Mouse (Mus musculus) heart, postnatal 10 days (tissue): ENCODE data around the gene Cdk5r1. TPM values are rescaled to one million over a fixed set of nuclear protein-coding genes. Genes with fewer than 3 reads are reported as not detected.

ENCODE experiments used
- DNase-seq, 2 experiments: peaks; one replicate each; pipeline ENCODE4 v3.0.0; 2021
- intact Hi-C: fragments of 180-260 bp; cut with DNase I; formaldehyde crosslinking; loops from one replicate; pipeline ENCODE4 v1.15.1; 2025
- total RNA-seq, 2 experiments: library from RNA; stranded (reverse); gene quantifications; 2 replicates each; pipeline ENCODE4 v1.2.3; 2021

The Cdk5r1 gene
- total RNA-seq, 2 experiments from 2014 or later: 1.9 to 2.0 TPM

DNA sequence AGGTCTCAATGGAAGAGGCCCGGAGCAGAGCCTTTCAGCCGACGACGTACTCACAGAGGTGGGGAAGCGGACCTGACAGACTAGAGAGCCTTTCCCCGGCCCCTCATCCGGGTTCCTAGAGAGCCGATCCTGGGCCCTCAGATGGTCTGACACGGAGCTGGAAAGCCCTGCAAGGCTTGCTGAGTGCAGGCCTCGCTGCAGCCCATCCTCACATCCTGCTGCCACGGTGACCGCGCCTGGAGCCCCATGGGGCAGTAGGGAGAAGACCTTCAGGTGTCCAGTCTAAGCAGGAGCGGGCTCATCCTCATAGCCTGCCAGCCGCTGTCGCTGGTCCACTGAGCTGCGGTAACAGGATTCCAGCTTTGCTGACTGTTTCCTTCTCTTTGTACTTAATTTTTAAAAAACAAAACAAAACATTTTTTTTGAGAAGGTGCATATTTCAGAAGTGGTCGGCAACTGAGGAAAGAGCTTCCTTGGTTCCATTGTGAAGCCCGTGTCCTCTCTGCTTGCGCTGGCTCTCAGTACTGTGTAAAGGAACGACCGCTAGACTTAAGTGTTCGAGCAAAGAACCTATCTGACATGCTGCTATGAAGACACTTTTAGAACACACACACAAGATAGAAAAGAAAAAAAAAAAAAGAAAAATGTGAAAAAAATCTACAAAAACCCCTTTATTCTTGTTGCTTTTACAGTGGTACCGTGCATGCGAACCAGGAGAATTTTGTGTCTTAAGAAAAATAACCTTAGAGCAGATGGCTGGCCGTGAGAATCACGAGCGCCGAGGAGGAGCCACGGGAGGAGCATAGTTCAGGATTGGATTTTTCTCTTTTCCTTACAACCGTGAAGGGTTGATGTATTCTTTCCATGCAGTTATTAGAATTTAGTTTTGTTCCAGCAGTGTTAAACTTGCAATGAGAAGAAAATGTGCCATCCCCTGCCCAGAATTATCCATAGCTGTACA is 3.4 kb downstream of the Cdk5r1 start:
- DNase-seq: no peak
- intact Hi-C loops: loop anchor here (5.0 kb wide), 2 partner anchors 42 to 122 kb away; no protein-coding TSS in a partner anchor

DNA sequence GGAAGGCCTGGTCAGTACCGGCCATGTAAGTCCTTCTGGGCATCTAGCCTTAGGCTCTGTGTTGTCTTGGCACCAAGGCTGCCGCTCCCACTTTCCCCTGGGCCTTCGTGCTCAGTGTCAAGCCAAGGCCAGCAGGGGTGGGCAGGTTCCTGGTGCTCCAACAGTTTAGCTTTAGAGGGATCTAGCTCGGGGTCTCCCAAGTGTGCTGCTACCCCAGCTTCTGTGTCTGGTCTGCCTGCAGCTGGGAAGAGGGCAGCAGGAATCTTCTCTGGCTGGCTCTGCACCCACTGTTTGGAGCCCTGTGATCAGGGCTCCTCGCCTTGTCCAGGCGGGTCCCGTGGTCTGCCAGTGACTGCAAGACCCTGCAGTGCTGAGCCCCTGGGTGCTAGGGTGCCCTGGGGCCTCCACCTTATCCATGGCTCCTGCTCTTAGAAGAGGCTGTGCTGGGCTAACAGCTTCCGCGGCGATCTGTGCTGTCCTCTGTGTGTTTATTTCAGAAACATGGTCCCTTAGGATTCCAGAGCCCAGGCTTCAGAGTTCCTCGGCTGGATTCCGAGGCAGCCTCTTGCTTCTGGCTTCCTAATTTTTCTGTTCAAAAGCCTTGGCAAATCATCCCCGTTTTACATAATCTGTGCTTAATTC is 4.7 kb downstream of the Cdk5r1 start:
- intact Hi-C loops: no loop called here
- no peak for DNase-seq

DNA sequence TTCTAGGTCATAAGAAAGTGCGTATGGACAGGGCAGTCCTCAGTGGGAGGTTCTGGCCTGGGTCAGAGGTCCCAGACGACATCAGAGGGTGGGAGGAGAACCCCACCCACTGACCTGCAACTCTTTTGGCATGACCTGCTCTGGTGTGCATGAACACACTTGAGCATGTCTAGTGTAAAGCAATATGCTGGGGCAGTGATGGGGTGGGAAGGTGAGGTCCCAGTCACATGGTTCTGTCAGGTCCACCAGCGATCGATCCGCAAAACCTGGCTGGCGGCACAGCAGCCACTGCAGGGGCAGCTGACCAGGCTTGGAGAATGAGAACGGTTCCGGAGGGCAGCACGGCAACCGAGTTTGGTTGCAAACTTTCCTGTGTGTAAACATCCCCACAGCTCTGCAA is 5.5 kb downstream of the Cdk5r1 start:
- DNase-seq: no peak
- intact Hi-C loops: no loop called here

DNA sequence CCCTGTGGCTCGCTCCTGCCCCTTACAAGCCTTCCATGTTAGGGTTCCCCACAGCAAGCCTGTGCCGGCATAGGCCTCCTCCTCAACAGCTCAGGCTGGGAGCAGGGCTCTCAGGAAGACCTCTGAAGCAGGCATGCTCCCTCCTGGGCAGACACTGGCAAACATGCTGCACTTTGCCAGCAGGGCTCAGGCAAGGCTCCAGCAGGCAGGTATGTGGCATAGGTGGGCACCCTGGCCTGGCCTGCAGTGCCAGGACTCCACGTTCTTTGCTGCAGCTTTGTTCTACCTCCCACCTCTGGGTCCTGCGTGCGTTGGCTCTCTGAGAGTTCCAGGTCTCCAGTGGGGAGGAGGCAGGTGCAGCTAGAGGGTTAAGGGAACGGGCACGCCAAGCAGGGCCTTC is 6.1 kb downstream of the Cdk5r1 start:
- DNase-seq: no peak
- intact Hi-C loops: no loop called here

DNA sequence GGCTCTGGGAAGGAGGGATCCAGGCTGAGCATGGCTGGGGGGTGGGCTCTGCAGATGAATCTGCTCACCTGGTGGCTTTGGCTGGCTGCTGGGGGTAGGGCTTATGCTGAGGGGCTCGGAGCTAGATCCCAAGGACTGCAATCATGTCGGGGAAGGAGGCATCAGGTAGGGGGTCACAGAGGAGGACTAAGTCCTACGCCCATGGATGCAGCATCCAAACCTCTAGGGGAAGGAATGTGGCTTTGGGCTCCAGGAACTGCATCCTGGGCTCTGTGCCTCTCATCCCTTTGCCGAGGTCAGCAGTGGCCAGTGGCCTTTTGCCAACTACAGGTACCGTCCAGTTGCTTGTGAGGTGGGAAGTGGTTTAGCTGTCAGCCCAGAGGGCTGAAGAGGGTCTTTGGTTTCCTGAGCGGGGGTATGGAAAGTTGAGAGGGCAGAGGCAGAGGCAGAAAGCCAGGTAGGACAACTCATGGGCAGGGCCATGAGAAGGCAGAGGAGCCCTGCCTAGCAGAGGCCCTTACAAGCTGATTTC is 6.8 kb downstream of the Cdk5r1 start:
- intact Hi-C loops: no loop called here
- DNase-seq: no peak

DNA sequence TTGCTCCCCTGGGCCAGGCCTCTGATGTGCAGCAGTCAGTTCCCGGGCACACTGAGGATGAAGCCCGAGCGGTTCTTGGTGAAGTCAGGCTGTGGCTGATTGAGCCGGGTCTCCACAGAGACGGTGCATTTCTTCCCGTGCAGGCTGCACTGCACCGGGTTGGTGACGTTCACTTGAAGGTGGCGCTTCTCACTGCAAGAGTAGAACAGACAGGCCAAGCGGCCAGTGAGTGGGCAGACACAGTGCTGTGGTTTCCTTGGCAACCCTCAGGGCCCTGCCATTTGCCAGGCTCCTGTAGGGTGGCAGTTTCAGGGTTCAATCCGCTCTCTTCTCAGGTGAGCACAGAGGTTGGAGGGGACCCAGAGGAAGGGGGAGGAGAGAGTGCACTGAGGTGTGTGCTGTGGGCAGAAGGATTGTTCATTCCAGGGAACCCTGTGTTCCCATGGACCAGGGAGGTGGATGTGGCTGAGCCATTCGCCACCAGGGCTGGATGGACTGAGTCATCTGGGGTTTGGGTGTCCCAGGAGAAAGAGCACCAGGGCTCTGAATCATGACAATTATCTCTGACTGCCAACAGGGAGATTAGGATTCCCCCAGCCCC is 7.5 kb downstream of the Cdk5r1 start:
- intact Hi-C loops: no loop called here
- no peak for DNase-seq

DNA sequence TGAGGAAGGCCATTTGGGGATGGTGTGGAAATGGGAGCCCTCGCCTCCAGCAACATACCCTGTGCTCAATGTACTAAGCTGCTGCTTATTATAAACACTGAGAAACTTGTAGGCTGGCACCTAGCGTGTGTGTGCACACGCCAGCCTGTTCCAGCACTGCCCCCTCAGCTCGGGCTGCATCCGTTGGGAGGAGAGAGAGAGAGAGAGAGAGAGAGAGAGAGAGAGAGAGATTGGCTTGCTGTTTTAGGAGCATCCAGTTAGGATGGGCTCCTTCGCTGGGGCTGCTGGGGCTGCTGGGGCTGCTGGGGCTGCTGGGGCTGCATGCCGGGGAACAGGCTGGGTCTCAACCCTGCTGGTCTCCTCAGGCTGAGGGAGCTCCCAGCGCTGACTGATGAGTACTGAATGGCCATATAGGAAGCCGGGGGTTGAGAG is 8.3 kb downstream of the Cdk5r1 start:
- intact Hi-C loops: no loop called here
- no peak for DNase-seq

DNA sequence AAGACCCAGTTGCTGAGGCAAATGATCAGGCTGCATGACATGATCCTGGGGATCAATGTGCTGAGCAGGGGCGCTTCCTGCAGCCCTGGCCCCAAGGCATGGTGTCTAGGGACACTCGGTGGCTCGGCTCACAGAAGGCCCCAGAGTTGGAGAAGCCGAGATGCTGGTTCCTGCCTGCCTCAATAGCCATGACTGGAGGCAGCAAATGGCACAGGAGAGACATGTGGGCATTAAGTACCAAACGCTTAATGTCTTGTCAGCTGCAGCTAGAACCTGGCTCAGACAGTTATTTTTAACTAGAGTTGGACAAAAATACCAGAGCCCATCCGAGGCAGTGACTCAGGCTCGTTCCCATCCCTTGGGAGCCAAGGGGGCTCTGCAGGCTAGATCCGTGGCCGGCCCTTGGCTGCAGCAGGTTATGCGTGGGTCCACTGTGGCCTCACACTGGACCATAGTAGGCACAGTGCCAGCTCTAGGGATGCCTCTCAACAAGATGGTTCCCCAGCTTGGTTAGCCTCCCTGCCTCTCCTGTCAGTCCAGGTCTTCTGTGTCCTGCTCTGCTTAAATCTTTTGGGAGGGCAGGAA is 8.9 kb downstream of the Cdk5r1 start:
- no peak for DNase-seq

DNA sequence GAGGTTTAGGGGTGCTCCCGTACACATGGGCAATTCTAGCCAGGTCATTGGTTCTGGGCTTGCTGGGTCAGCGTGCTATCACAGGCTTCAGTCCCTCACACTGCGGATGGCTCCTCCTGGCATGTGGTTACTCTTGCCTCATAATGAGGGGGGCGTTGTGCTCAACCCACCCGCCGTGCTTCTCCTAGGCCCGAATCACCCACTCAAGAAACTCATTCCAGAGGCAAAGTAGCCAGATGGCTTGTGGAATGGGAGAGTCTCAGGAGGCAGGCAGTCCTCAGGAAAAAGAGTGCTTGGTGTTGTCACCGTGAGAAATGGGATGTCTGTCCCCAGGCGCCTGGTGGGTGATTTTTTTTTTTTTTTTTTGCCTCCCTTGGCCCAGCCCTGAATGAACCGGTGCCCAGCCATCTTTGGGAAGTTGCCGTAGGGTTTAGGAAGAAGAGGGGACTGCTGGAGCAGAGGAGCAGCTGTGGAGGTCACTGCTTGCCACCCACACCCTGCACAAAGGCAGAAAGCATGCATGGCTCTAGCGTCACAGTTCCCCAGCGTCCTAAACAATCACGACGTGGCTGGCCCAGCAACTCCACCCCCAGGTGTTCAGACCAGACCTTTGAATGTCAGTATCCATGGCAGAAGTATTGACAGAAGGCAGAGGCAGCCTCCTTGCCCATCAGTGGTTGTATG is 11.2 kb downstream of the Cdk5r1 start:
- no peak for DNase-seq
- intact Hi-C loops: no loop called here

More for the DNA sequence above, 8.9 kb downstream of the Cdk5r1 start:
- intact Hi-C loops: no loop called here

DNA sequence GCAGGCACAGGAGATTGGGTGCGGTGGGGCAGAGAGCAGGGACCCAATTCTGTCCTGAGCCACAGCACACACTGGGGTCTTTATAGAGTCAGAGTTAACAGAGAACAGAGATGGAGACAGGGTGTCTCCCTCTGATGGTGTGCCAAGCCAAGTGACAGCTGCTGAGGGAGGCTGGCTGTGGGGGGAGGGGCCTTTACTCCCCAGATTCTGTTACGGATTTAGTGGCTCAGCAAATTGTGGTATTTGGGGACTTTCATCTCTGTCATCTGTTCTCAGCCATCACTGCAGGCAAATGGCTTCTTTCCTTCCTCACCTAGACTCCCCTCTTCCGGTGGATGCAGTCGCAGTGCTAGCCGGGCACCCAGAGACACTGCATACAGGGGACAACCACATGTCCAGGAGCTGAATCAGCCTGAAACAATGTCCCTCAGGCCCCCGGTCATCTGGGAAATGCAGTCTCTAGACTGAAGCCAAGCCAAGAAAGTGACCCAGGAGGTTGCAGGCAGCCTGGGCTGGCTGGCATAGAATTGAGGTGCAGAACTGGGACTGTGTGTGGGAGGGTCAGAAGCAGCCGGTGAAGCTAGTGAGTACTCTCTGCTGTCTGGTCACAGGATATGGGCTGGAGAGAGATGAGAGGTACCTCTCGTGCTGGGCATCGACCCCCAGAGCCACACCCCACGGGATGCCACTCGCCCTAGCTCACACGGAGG is 12.5 kb downstream of the Cdk5r1 start:
- intact Hi-C loops: no loop called here
- DNase-seq: no peak

DNA sequence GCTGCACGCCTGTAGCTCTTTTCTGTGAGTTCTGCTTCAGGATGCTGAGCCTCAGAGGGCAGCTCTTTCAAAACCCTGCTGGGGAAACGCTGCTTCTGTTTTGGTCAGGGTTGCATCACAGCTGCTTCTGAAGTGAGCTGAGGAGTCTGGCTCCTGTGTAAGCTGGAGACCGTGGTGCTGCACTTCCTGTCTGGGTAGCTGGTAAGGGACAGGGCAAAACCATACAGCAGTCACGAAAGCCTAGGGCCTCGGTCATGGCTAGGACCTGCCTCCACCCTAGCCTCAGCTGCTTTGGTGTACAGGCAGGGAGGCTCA is 13.0 kb downstream of the Cdk5r1 start:
- intact Hi-C loops: no loop called here
- DNase-seq: no peak

DNA sequence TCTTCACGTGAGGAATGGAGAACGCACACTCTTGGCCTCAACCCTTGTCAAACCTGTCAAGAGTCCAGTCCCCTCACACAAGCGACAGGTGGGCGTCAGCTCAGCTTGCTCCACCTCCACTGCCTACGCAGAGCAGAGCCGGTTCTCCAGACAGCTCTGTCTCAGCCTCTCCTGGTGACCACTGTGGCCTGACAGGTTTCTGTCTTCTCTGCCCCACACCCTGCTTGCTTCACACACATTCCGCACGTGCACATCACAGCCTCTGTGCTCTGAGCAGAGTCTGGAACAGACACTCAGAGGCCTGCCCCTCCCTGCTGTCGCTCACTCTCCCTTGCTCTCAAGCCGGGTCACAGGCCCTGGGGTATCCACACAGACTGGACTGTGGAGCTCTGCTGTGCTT is 14.0 kb downstream of the Cdk5r1 start:
- intact Hi-C loops: no loop called here
- DNase-seq: no peak

DNA sequence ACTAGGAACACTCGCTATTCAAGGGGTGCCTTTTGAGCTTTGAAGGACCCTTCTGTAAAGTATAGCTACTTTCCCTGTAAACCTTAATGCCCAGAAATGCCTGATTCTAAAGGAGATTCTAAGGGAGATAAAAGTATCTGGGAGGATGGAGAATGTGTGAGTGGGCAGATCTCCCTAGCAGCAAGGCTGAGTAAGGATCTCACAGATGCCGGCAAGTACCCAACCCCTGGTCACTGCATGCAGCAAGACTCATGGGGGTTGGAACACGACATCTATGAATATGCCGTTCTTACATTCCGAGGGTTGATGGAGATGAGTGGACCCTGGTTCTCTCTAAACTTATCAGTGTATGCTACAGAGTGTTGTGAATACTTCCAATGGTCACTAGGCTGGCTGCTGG is 16.4 kb downstream of the Cdk5r1 start:
- DNase-seq: no peak
- intact Hi-C loops: no loop called here

DNA sequence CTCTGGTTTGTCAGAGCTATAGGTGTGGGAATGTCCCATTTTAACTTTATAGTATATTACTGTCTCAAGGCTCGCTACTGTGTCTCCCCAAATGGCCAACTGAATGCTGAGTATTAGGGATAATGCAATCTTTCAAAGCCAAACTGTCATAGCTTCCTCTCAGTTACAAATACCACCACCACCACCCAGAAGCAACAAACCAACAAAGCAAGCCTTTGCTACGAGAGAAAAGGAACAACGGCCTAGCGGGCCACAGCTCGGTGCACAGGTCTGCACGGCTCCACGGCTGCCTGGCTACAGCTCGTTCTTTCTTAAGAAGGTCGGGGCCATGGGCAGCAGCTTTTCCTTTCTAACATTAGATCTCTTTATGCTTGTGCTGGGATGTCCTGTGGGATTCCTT is 18.0 kb downstream of the Cdk5r1 start:
- no peak for DNase-seq
- intact Hi-C loops: no loop called here

DNA sequence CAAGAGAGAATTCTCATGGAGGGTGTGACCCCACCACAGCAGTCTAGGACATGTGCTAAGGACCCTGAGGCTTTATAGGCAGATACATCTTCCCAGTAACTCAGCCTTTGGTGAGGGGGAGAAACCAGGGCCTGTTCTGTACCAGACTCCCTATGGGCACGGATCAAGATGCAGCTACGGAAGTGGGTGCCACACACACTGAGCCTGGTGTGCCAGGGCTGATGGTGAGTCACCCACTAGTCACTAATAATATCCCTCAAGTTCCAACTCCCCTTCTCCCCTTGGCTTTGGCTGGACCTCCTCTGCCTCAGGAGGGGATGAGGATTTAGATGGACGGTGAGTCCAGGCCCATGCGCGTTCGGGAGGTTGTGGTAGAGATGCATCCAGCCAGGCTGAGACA is 19.1 kb downstream of the Cdk5r1 start:
- intact Hi-C loops: no loop called here

DNA sequence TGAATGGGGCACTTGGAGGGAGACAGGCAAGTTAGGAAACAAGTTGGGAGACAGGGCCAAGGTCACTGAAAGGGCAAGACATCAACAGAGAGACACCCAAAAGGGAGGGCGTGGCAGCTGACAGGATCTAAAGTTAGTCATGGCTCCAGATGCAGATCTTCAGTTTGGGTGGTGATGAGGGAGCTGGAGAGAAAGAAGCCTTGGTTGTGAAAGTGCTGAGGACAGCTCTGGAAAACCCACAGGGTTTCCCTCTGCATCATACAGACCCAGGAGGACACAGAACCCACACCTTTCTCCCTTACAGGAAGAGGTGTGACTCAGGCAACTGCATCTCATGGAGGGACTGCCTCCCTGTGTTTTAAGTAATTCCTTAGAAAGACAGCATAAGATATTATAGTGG is 19.8 kb downstream of the Cdk5r1 start:
- intact Hi-C loops: no loop called here

More for the DNA sequence above, 19.1 kb downstream of the Cdk5r1 start:
- DNase-seq: no peak

DNA sequence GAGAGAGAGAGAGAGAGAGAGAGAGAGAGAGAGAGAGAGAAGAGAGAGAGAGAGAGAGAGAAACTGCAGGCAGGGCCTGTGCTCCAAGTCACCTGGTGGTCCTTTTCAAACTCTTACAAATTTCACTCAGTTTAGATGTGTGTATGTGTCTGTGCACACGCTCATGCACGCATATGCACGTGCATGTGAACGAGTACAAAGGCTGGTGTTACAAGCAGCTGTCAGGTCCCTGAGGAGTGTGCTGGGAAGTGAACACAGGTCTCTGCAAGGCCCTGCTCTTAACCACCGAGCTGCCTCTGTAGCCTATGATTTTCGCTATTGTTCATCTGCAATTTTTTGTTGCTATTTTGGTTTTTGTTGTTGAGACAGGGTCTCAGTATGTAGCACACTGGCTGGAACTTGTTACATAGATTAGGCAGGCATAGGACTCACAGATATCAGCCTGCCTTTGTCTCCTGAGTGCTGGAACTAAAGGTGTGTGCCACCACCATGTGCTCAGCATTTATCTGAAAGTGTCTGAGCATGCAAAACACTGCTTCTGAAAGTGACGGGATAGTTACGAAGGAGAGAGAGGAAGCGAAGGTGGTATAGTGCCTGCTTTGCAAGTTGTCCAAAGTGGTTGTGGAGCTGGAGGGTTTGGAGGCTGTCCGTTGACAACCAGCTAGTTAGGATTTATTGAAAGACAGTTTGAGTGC is 20.5 kb downstream of the Cdk5r1 start:
- no peak for DNase-seq
- intact Hi-C loops: no loop called here

More for the DNA sequence above, 19.8 kb downstream of the Cdk5r1 start:
- DNase-seq: no peak

DNA sequence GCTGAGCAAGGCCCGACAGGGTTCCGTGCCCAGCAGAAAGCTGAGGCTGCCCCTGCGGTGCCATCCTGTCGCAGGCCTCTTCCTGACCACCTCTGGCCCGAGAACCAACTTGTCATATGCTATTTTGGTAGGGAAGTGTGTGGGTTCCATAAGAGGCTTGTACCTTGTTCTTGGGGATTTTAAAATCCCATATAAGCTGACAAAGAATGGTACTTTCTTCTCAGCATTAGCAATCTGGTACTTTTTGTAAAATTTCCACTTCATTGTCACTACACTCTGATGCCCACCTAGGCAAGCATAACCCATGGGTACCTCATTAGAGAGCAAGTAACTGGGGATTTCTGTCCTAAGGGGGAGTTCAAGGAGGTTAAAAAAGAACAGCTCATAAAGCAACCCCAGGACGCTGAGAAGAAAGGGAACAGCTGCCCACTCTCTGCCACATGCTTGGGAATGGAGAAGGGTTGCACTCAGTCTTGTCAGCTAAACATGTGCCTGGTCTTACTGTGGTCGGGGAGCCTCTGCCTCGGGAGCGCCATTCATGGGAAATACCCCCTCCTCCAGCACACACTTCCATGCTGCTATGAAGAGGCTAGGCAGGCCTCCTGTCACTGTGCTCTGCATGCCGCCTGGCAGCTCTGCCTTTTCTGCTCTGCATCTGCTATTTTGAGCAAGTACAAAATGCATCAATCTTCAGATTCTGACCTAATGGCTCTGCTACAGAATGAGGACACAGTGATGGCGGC is 21.7 kb downstream of the Cdk5r1 start:
- no peak for DNase-seq
- intact Hi-C loops: no loop called here

DNA sequence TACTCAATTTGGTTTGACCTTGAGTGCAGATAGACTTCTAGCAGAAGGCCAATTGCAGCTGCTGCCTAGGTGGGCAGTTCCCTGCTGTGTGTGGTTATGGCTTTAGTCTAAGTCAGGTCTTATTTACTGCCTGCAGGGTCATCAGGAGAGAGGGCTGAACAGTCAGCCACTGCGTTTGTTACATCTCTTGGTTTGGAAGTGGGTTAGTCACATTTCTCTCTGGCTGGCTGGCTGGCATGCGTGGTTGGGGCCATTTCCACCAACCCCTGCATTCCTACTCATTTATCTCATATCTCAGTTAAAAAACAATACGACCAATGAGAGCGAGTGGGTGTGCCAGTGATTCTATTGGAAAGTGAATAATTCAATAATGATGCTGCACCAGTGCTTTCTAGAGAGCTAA is 22.7 kb downstream of the Cdk5r1 start:
- no peak for DNase-seq
- intact Hi-C loops: no loop called here
